ENCODE assay signal across 9 mouse cellular contexts in the genomic region with DNA sequence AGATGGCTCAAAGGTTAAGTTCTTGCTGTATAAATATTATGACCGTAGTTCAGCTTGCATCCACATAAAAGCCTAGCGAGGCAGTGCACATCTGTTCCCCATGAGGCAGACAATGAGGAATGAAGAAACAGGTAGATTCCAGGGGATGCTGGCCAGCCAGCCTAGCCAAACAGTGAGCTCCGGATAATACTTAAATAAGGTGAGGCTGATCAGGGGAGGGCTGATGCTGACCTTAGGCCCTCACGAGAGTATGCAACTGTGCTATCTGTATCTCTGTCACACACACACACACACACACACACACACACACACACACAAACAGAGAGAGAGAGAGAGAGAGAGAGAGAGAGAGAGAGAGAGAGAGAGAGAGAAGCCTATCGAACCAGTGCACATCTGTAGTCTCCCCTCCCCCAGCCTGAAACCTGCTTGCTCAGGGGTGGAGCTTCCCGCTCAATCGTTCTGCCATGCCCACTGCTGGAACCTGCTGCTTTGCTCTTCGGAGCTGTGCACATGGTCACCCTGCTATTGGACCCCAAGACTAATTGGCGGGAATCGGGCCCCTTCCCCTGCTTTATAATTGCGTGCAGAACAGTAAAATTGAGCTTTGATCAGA. TPM values are rescaled to one million over a fixed set of nuclear protein-coding genes. Genes with fewer than 3 reads are reported as not detected.
DNase-seq lines count a peak whose midpoint lies in the region; ATAC-seq and TF ChIP-seq lines count a peak whose summit lies in the region.
"Not testable (repeated sequence)": the region's sequence is repeated elsewhere in the genome, so short reads cannot be mapped to it uniquely, and the experiment has no call there.
"Had no signal": no experiment of that assay in that cellular context is flagged by ENCODE, and none has a peak within 500 bp of the region (broad histone marks: within the 10 kb centered on the region; RNA-seq: fewer than 3 reads in every experiment).

No protein-coding gene starts in this region.

- H3K9ac ChIP-seq in embryonic facial prominence, embryonic 11.5 days (replicated peaks; ENCODE audit: low read length); intestine, embryonic 16.5 days (ENCODE audit: low read depth, low read length); limb, embryonic 11.5 days (ENCODE audit: low read length); liver, embryonic 11.5 days (ENCODE audit: low read depth, low read length); liver, embryonic 15.5 days; midbrain, embryonic 13.5 days (replicated peaks): not testable (repeated sequence)

- not testable (repeated sequence) for H3K9me3 ChIP-seq in embryonic facial prominence, embryonic 11.5 days (replicated peaks; ENCODE audit: control insufficient read depth, low read length); intestine, embryonic 16.5 days (ENCODE audit: control insufficient read depth, low read length); limb, embryonic 11.5 days (ENCODE audit: control insufficient read depth, low read length); liver, embryonic 11.5 days (ENCODE audit: control insufficient read depth, low read length); liver, embryonic 15.5 days (replicated peaks); midbrain, embryonic 13.5 days

- not testable (repeated sequence) for H3K27me3 ChIP-seq in embryonic facial prominence, embryonic 11.5 days (ENCODE audit: control insufficient read depth, insufficient read depth, low read length); intestine, embryonic 16.5 days (replicated peaks; ENCODE audit: control insufficient read depth, insufficient read depth, low read length); limb, embryonic 11.5 days (ENCODE audit: control insufficient read depth, insufficient read depth, low read length); liver, embryonic 11.5 days (replicated peaks; ENCODE audit: control insufficient read depth, insufficient read depth, low read length); liver, embryonic 15.5 days; midbrain, embryonic 13.5 days

- not testable (repeated sequence) for H3K4me2 ChIP-seq in embryonic facial prominence, embryonic 11.5 days (ENCODE audit: low read depth, low read length); intestine, embryonic 16.5 days (ENCODE audit: low read depth, low read length); limb, embryonic 11.5 days (ENCODE audit: low read depth, severe bottlenecking); liver, embryonic 15.5 days; midbrain, embryonic 13.5 days (replicated peaks)
- H3K4me2 ChIP-seq in liver, embryonic 11.5 days: peak overlapping the region; percentile 25

- TF ChIP-seq CTCF in brain, embryonic 14.5 days (IDR thresholded peaks at IDR 0.05; ENCODE audit: borderline replicate concordance, extremely low read depth, insufficient read depth, insufficient read length): not testable (repeated sequence)

- not testable (repeated sequence) for H3K27ac ChIP-seq in embryonic facial prominence, embryonic 11.5 days (replicated peaks; ENCODE audit: low read depth, low read length); intestine, embryonic 16.5 days (ENCODE audit: low read length); limb, embryonic 11.5 days (replicated peaks; ENCODE audit: low read depth, low read length); liver, embryonic 11.5 days (ENCODE audit: low read depth, low read length); midbrain, embryonic 13.5 days
- peak overlapping the region; percentile 38; the same call in 1 of the 2 replicates for H3K27ac ChIP-seq in liver, embryonic 15.5 days (replicated peaks)

- not testable (repeated sequence) for H3K4me1 ChIP-seq in embryonic facial prominence, embryonic 11.5 days (ENCODE audit: control insufficient read depth, insufficient read depth, low read length); intestine, embryonic 16.5 days (ENCODE audit: control insufficient read depth, insufficient read depth, low read length); limb, embryonic 11.5 days (ENCODE audit: control insufficient read depth, insufficient read depth, low read length); liver, embryonic 11.5 days (replicated peaks; ENCODE audit: control insufficient read depth, insufficient read depth, low read length); liver, embryonic 15.5 days (replicated peaks); midbrain, embryonic 13.5 days (replicated peaks)

- TF ChIP-seq POLR2A in brain, embryonic 14.5 days (IDR thresholded peaks at IDR 0.05; ENCODE audit: borderline replicate concordance, extremely low read depth, insufficient read depth, insufficient read length, poor library complexity, severe bottlenecking): not testable (repeated sequence)

- 34% methylated on average over 11 of the region's 11 CpGs for WGBS in embryonic facial prominence, embryonic 11.5 days
- WGBS in intestine, embryonic 16.5 days: 28% methylated on average over 11 of the region's 11 CpGs
- 23% methylated on average over 11 of the region's 11 CpGs for WGBS in limb, embryonic 11.5 days
- 47% methylated on average over 11 of the region's 11 CpGs for WGBS in liver, embryonic 11.5 days
- 40% methylated on average over 11 of the region's 11 CpGs for WGBS in liver, embryonic 15.5 days (ENCODE audit: insufficient replicate concordance)
- 52% methylated on average over 11 of the region's 11 CpGs for WGBS in midbrain, embryonic 13.5 days

- DNase-seq in brain, embryonic 14.5 days (ENCODE audit: low read depth): peak; percentile 2
- DNase-seq in embryonic facial prominence, embryonic 11.5 days (ENCODE audit: low spot score): peak; percentile 21
- DNase-seq in forelimb bud, embryonic 11.5 days (ENCODE audit: low read depth, low spot score): peak; percentile 17
- DNase-seq in limb, embryonic 11.5 days (ENCODE audit: low spot score): peak; percentile 32
- DNase-seq in liver, embryonic 11.5 days (ENCODE audit: low spot score): not testable (repeated sequence)

- H3K36me3 ChIP-seq in embryonic facial prominence, embryonic 11.5 days (replicated peaks; ENCODE audit: control insufficient read depth, insufficient read depth, low read depth, low read length); intestine, embryonic 16.5 days (ENCODE audit: control insufficient read depth, insufficient read depth, low read length); limb, embryonic 11.5 days (ENCODE audit: control insufficient read depth, insufficient read depth, low read length); liver, embryonic 11.5 days (ENCODE audit: control insufficient read depth, insufficient read depth, low read length); liver, embryonic 15.5 days (replicated peaks); midbrain, embryonic 13.5 days: not testable (repeated sequence)

- not testable (repeated sequence) for H3K4me3 ChIP-seq in embryonic facial prominence, embryonic 11.5 days (ENCODE audit: low read depth, low read length); intestine, embryonic 16.5 days (ENCODE audit: low read length); limb, embryonic 11.5 days (ENCODE audit: low read depth, low read length); liver, embryonic 11.5 days (ENCODE audit: low read depth, low read length); liver, embryonic 15.5 days (replicated peaks); midbrain, embryonic 13.5 days (replicated peaks)

- ATAC-seq in embryonic facial prominence, embryonic 11.5 days (replicated peaks; ENCODE audit: insufficient number of reproducible peaks, low FRiP score, low TSS enrichment, low read depth); limb, embryonic 11.5 days (ENCODE audit: insufficient number of reproducible peaks, low FRiP score, low TSS enrichment, low read depth): not testable (repeated sequence)
- ATAC-seq in intestine, embryonic 16.5 days: peak; percentile 70
- ATAC-seq in liver, embryonic 11.5 days (replicated peaks; ENCODE audit: low FRiP score): 0 out of 2 replicates have a peak, but pooled peaks have one; percentile 15
- peak; percentile 26; the same call in 1 of the 2 replicates for ATAC-seq in liver, embryonic 15.5 days (ENCODE audit: insufficient read depth)
- ATAC-seq in midbrain, embryonic 13.5 days: 0 out of 2 replicates have a peak, but pooled peaks have one; percentile 30

RNA-seq across cellular contexts. Expression of a gene that starts 8.1 kb away (rescaled TPM):
- polyA plus RNA-seq in brain, embryonic 14.5 days (2012; rRNA removed): 1.9 and 2.6 TPM in 2 replicates
- polyA plus RNA-seq in embryonic facial prominence, embryonic 11.5 days (2014; fragmentation: Nextera tagmentation; extraction: Ambion mirVana): 0.72 and 0.74 TPM in 2 replicates
- polyA plus RNA-seq in intestine, embryonic 16.5 days (2015; fragmentation: Nextera tagmentation; extraction: Ambion mirVana): 0.53 and 0.84 TPM in 2 replicates
- 1.6 and 1.9 TPM in 2 replicates for polyA plus RNA-seq in limb, embryonic 11.5 days (2014; fragmentation: Nextera tagmentation; extraction: Ambion mirVana)
- 6.1 TPM in 2 replicates for polyA plus RNA-seq in liver, embryonic 11.5 days (2014; fragmentation: Nextera tagmentation; extraction: Ambion mirVana)
- polyA plus RNA-seq in liver, embryonic 15.5 days (2015; fragmentation: Nextera tagmentation; extraction: Ambion mirVana): 6.4 and 7.8 TPM in 2 replicates
- polyA plus RNA-seq in midbrain, embryonic 13.5 days (2015; fragmentation: Nextera tagmentation; extraction: Ambion mirVana): 0.97 and 1.1 TPM in 2 replicates
- polyA plus RNA-seq: G1E had no signal
